Mouse (Mus musculus) kidney, embryonic 14.5 days (tissue): Measurements from ENCODE around the gene Mief1. TPM values are rescaled to one million over a fixed set of nuclear protein-coding genes. Genes with fewer than 3 reads are reported as not detected.

Experiments used
- ATAC-seq: fragments of 200-750 bp; cut with Nextera tagmentation; 2 replicates; pipeline ENCODE4 v1.8.0; 2017; ENCODE audit warnings: moderate number of reproducible peaks, mild to moderate bottlenecking, moderate TSS enrichment, moderate library complexity; ENCODE audit not compliant: low FRiP score, low TSS enrichment
- H3K27ac ChIP-seq: fragments of 300-500 bp; sonication (generic); 2 replicates; pipeline ENCODE4 v1.5.1; 2014; ENCODE audit warnings: low read depth, mild to moderate bottlenecking, low read length, moderate library complexity, mixed read lengths
- H3K27me3 ChIP-seq: fragments of 300-500 bp; sonication (generic); 2 replicates; pipeline ENCODE4 v1.6.1; 2014; ENCODE audit warnings: mild to moderate bottlenecking, low read length; ENCODE audit not compliant: control insufficient read depth, insufficient read depth
- H3K36me3 ChIP-seq: fragments of 300-500 bp; sonication (generic); 2 replicates; pipeline ENCODE4 v1.6.1; 2014; ENCODE audit warnings: low read length, mixed read lengths; ENCODE audit not compliant: control insufficient read depth, insufficient read depth
- H3K4me1 ChIP-seq: fragments of 300-500 bp; sonication (generic); 2 replicates; pipeline ENCODE4 v1.6.1; 2014; ENCODE audit warnings: low read length, mixed read lengths; ENCODE audit not compliant: control insufficient read depth, insufficient read depth
- H3K4me2 ChIP-seq: fragments of 300-500 bp; sonication (generic); replicated peaks from 2 replicates; pipeline ENCODE4 v1.6.1; 2014; ENCODE audit warnings: low read depth, mild to moderate bottlenecking, low read length
- H3K4me3 ChIP-seq: fragments of 300-500 bp; sonication (generic); 2 replicates; pipeline ENCODE4 v1.5.1; 2014; ENCODE audit warnings: mild to moderate bottlenecking, low read length
- H3K9ac ChIP-seq: fragments of 300-500 bp; sonication (generic); 2 replicates; pipeline ENCODE4 v1.6.1; 2014; ENCODE audit warnings: low read depth, mild to moderate bottlenecking, low read length, moderate library complexity
- H3K9me3 ChIP-seq: fragments of 300-500 bp; sonication (generic); 2 replicates; pipeline ENCODE4 v1.6.1; 2016; ENCODE audit warnings: low read length; ENCODE audit not compliant: control insufficient read depth
- WGBS: fragments of 180-500 bp; shearing (Covaris S2); extraction: QIAGEN DNeasy Blood & Tissue Kit; methylation state at CpG from one replicate; pipeline ENCODE4 v1.1.7; 2014; 5-methylcytosine and 5-hydroxymethylcytosine counted together
- polyA plus RNA-seq: library from polyadenylated mRNA; unstranded; fragments of >200 nt; fragmentation: Nextera tagmentation; extraction: Ambion mirVana; gene quantifications from 2 replicates; pipeline ENCODE4 v1.2.1, GENCODE M21; 2014

Mief1 gene
- polyA plus RNA-seq, 1 experiment from 2014 or later = 37.0 TPM

DNA sequence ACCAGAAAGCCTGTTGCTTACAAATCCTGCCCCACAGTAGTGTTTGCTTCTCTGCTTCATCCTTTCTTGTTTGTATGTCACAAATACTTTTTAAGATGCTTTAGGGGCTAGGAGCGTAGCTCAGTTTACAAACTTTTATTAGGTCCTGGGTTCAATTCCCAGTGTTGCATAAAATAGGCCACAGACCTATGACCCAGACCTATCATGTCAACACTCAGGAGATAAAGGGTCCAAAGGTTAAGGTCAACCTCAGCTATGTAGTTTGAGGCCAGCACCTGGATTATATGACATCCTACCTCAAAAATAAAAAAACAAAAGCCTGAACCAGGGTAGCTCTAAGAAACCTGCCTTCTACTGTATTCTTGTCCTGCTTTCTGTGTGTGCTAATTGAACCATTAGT, 14.8 kb downstream of the Mief1 start:
- Histone ChIP-seq H3K9me3 (no peaks in the 10 kb centered on the region), H3K4me2 (no peak overlapping the region), H3K4me1 (peaks cover 3% of the 10 kb centered on the region; the same call in 1 of the 2 replicates), H3K9ac (no peak overlapping the region), H3K36me3 (peaks cover 78% of the 10 kb centered on the region), H3K4me3 (no peak overlapping the region), H3K27ac (no peak overlapping the region), H3K27me3 (no peaks in the 10 kb centered on the region)
- no peak for ATAC-seq
- 94% methylated on average over 1 of the region's 1 CpGs for WGBS

DNA sequence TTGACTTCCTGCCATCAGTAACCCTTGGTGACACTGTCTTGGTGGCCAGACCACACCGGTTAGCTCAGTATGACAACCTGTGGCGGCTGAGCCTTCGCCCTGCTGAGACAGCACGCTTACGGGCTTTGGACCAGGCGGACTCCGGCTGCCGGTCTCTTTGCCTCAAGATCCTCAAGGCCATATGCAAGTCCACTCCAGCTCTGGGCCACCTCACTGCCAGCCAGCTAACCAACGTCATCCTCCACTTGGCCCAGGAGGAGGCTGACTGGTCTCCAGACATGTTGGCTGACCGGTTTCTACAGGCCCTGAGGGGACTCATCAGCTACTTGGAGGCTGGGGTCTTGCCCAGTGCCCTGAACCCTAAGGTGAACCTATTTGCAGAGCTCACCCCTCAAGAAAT, 15.9 kb downstream of the Mief1 start:
- ATAC-seq = no peak

DNA sequence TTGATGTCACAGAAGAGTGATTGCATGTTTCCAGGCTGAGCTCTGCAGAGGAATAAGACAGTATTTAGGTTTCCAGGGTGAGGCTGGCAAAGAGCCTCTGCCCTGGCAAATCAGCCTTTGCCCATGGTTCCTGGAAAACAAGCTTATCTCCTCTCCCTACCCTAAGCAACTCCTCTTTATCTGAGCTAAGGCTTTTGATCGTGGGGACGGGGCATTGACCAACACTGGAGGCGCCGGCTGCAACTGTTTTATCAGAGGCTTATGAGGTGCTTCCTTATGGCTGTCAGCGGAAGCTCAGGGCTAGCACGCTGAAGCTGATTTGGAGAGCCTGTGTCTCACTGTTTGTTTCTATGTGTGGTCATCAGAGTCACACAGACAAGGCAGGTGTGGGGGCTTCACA, 16.8 kb downstream of the Mief1 start:
- no peak for ATAC-seq
- H3K27ac ChIP-seq = no peak overlapping the region
- peaks cover 62% of the 10 kb centered on the region for H3K36me3 ChIP-seq

More for the DNA sequence above, 15.9 kb downstream of the Mief1 start:
- no peak overlapping the region for H3K4me2 ChIP-seq
- no peak overlapping the region for H3K9ac ChIP-seq
- H3K4me1 ChIP-seq = peaks cover 7% of the 10 kb centered on the region; the same call in 1 of the 2 replicates
- H3K27ac ChIP-seq = no peak overlapping the region
- H3K36me3 ChIP-seq = peaks cover 67% of the 10 kb centered on the region
- H3K27me3 ChIP-seq = no peaks in the 10 kb centered on the region
- no peaks in the 10 kb centered on the region for H3K9me3 ChIP-seq
- WGBS = 95% methylated on average over 10 of the region's 10 CpGs
- no peak overlapping the region for H3K4me3 ChIP-seq

DNA sequence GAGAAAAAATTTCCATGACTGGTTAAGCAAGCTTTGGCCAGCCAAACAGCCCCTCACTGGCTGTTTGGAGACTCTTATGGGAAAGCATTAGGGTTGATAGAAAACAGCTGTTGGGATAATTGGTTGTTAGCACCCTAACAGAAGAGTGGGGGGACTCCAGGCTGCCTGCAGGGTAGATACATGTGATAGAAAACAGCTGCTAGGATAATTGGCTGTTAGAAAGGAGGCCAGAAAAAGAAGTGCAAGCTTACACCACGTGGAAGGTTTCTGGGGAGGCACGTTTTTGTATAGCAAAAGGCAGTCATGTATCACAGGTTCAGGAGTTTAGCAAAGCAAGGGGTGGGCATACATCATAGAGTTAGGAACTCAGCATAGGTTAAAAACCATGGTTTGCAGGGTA, 19.7 kb downstream of the Mief1 start:
- no peak overlapping the region; the same call in 1 of the 2 replicates for H3K4me3 ChIP-seq
- H3K27ac ChIP-seq = peak overlapping the region; percentile 99; the same call in 1 of the 2 replicates
- H3K4me2 ChIP-seq = peak overlapping the region; percentile 8; the same call in 1 of the 2 replicates
- H3K36me3 ChIP-seq = peaks cover 60% of the 10 kb centered on the region
- H3K27me3 ChIP-seq = no peaks in the 10 kb centered on the region
- H3K9ac ChIP-seq = no peak overlapping the region
- ATAC-seq = no peak
- 12% methylated on average over 2 of the region's 2 CpGs for WGBS
- no peaks in the 10 kb centered on the region for H3K9me3 ChIP-seq
- H3K4me1 ChIP-seq = peaks cover 19% of the 10 kb centered on the region

More for the DNA sequence above, 16.8 kb downstream of the Mief1 start:
- H3K4me1 ChIP-seq = peaks cover 7% of the 10 kb centered on the region; the same call in 1 of the 2 replicates
- no peaks in the 10 kb centered on the region for H3K9me3 ChIP-seq
- H3K4me2 ChIP-seq = no peak overlapping the region
- 96% methylated on average over 6 of the region's 6 CpGs for WGBS
- H3K27me3 ChIP-seq = no peaks in the 10 kb centered on the region
- no peak overlapping the region for H3K9ac ChIP-seq
- no peak overlapping the region for H3K4me3 ChIP-seq

DNA sequence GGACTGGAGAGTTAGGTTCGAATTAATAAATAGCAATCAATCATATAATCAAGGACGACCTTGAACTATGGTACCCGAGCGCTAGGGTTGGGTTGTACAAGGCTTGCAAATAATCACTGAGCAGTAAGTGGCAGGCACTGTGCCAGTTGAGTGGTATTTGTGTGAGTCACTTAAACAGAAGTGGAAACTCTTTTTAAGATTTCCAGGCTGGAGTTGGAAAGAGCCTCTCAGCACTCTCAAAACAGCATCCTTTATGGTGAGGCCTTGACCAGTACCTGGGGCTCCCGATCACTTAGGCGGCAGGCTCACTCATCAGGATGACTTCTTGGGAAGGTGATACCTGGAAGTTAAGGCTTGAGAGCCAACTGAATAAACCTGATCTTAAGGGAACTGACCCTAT, 20.4 kb downstream of the Mief1 start:
- Histone ChIP-seq H3K4me3 (peak overlapping the region; percentile 100), H3K27ac (peak overlapping the region; percentile 99), H3K36me3 (peaks cover 56% of the 10 kb centered on the region), H3K4me1 (peaks cover 19% of the 10 kb centered on the region), H3K9ac (peak overlapping the region; percentile 70), H3K9me3 (no peaks in the 10 kb centered on the region), H3K27me3 (no peaks in the 10 kb centered on the region), H3K4me2 (peak overlapping the region; percentile 97)
- WGBS = 32% methylated on average over 6 of the region's 6 CpGs
- ATAC-seq = no peak

DNA sequence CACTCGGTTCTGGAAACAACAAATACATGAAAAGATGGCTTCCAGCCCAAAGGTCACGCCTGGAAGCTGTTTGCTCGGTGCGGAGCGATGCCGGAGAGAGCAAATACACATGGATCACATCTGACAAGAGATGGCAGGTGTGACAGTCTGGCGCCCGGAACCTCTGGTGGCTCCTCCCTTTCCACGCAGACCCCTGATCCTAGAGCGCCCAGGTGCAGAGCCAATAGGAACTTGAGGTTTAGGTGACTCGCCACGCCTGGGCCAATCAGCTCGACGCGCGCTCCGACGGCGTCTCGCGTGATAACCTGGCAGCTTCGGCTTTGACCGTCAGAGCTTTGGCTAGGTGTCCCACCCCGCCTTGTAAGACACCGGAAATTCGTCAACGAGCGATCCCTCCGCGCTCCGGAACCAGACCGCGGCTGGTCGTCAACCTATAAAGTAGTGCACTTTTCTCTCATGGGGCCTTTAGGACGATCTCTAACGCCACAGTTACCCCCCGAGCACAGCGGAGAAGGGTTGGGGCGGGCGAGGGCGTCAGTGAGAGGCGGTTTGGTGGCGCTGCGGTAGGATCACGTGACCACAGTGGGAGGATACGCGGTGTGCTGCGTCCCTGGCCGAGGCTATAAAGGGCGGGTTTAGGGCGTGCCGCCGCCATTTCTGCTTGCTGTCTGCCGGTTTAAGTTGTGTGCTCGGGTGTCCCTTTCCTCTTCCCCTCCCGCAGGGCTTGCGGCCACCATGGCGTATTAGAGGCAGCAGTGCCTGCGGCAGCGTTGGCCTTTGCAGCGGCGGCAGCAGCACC, 21.2 kb downstream of the Mief1 start, which contains the start of gene Atf4:
Gene Atf4, plus strand, starts transcription at position 338 of the 799 bp plus-strand sequence.
- H3K4me2 ChIP-seq = peak within 1 kb of the TSS; percentile 97
- WGBS = under 1% methylated on average over 62 of the region's 62 CpGs
- H3K4me3 ChIP-seq = peak within 1 kb of the TSS; percentile 100
- H3K27ac ChIP-seq = peak within 1 kb of the TSS; percentile 99
- H3K27me3 ChIP-seq = no peaks in the 10 kb centered on the region
- no peaks in the 10 kb centered on the region for H3K9me3 ChIP-seq
- peaks cover 54% of the 10 kb centered on the region for H3K36me3 ChIP-seq
- peak within 1 kb of the TSS; percentile 100 for H3K9ac ChIP-seq
- peaks cover 19% of the 10 kb centered on the region for H3K4me1 ChIP-seq
- peak; percentile 94 for ATAC-seq

DNA sequence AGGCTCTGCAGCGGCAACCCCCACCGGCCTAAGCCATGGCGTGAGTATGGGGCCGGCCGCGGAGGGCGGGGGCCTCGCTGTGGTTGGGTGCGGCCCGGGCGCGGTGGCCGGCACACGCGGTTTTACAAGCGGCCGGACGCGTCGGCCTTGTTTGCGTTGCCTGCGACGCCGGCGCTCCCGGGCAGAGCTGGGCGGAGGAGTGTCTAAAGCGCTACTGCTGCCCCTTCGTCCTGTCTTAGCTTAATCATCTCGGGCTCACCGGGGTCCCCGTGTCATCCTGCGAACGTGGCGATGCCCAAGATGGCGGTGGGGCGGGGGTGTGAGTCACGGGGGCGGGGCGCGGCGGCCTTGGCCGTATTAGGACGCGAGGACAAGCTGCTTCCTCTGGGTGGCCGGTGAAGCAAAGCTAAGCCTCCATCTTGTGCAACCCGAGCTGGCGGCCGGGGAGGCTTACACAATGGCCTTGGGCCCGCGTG, 21.9 kb downstream of the Mief1 start:
- H3K9ac ChIP-seq = peak overlapping the region; percentile 100
- H3K4me3 ChIP-seq = peak overlapping the region; percentile 100
- peak overlapping the region; percentile 97 for H3K4me2 ChIP-seq
- ATAC-seq = peak; percentile 51
- H3K9me3 ChIP-seq = no peaks in the 10 kb centered on the region
- H3K27ac ChIP-seq = peak overlapping the region; percentile 99
- peaks cover 19% of the 10 kb centered on the region for H3K4me1 ChIP-seq
- peaks cover 52% of the 10 kb centered on the region for H3K36me3 ChIP-seq
- H3K27me3 ChIP-seq = no peaks in the 10 kb centered on the region
- 0% methylated on average over 44 of the region's 51 CpGs for WGBS

DNA sequence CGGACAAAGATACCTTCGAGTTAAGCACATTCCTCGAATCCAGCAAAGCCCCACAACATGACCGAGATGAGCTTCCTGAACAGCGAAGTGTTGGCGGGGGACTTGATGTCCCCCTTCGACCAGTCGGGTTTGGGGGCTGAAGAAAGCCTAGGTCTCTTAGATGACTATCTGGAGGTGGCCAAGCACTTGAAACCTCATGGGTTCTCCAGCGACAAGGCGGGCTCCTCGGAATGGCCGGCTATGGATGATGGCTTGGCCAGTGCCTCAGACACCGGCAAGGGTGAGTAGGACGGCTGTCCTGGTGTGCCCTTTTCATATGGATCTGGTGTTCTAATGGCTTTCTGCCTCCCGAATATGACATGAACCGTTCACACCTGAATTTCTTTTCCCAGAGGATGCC, 22.4 kb downstream of the Mief1 start:
- peaks cover 50% of the 10 kb centered on the region for H3K36me3 ChIP-seq

More for the DNA sequence above, 22.4 kb downstream of the Mief1 start:
- H3K4me3 ChIP-seq = peak overlapping the region; percentile 100
- H3K9me3 ChIP-seq = no peaks in the 10 kb centered on the region
- no peaks in the 10 kb centered on the region for H3K27me3 ChIP-seq
- 10% methylated on average over 16 of the region's 16 CpGs for WGBS
- H3K27ac ChIP-seq = peak overlapping the region; percentile 99
- H3K4me1 ChIP-seq = peaks cover 19% of the 10 kb centered on the region
- no peak for ATAC-seq
- H3K9ac ChIP-seq = peak overlapping the region; percentile 100
- peak overlapping the region; percentile 97 for H3K4me2 ChIP-seq
